Mouse (Mus musculus) ovary, postnatal 10 days (tissue): ENCODE measurements around the gene Anapc15-ps.

Experiments used
- DNase-seq: peaks from one replicate; pipeline ENCODE4 v3.0.0; 2022; ENCODE audit warnings: low spot score

The Anapc15-ps gene

GRCm38 (mm10) chr10:95673351-95673750 is at the start of gene Anapc15-ps:
Gene Anapc15-ps, minus strand, starts transcription at chr10:95673451.
- DNase-seq = no peak

- no peak for DNase-seq
Observed at GRCm38 (mm10) chr10:95722203-95722611, 49.0 kb upstream of the Anapc15-ps start.

- no peak for DNase-seq
Observed at GRCm38 (mm10) chr10:95720181-95720798, 47.0 kb upstream of the Anapc15-ps start.

- DNase-seq = no peak
Observed at GRCm38 (mm10) chr10:95719472-95719871, 46.2 kb upstream of the Anapc15-ps start.

- DNase-seq = no peak
Observed at GRCm38 (mm10) chr10:95718760-95719159, 45.5 kb upstream of the Anapc15-ps start.

GRCm38 (mm10) chr10:95717106-95717680 is 43.9 kb upstream of the Anapc15-ps start:
- DNase-seq = no peak

GRCm38 (mm10) chr10:95715687-95716086 is 42.4 kb upstream of the Anapc15-ps start:
- no peak for DNase-seq

- DNase-seq = no peak
Observed at GRCm38 (mm10) chr10:95712221-95712620, 39.0 kb upstream of the Anapc15-ps start.

GRCm38 (mm10) chr10:95709903-95710660 is 36.8 kb upstream of the Anapc15-ps start:
- no peak for DNase-seq

- DNase-seq = no peak
Observed at GRCm38 (mm10) chr10:95709143-95709880, 36.1 kb upstream of the Anapc15-ps start.

- DNase-seq = no peak
Observed at GRCm38 (mm10) chr10:95708001-95708400, 34.8 kb upstream of the Anapc15-ps start.

- DNase-seq = no peak
Observed at GRCm38 (mm10) chr10:95706867-95707266, 33.6 kb upstream of the Anapc15-ps start.

GRCm38 (mm10) chr10:95705747-95706146 is 32.5 kb upstream of the Anapc15-ps start:
- DNase-seq = no peak

GRCm38 (mm10) chr10:95704847-95705246 is 31.6 kb upstream of the Anapc15-ps start:
- DNase-seq = no peak

- DNase-seq = no peak
Observed at GRCm38 (mm10) chr10:95703730-95704129, 30.5 kb upstream of the Anapc15-ps start.

GRCm38 (mm10) chr10:95700422-95700821 is 27.2 kb upstream of the Anapc15-ps start:
- no peak for DNase-seq

- DNase-seq = no peak
Observed at GRCm38 (mm10) chr10:95698920-95699714, 25.9 kb upstream of the Anapc15-ps start.

GRCm38 (mm10) chr10:95696253-95696641 is 23.0 kb upstream of the Anapc15-ps start:
- no peak for DNase-seq

- DNase-seq = no peak
Observed at GRCm38 (mm10) chr10:95695603-95696252, 22.5 kb upstream of the Anapc15-ps start.

- no peak for DNase-seq
Observed at GRCm38 (mm10) chr10:95694559-95695251, 21.5 kb upstream of the Anapc15-ps start.

- no peak for DNase-seq
Observed at GRCm38 (mm10) chr10:95691347-95691746, 18.1 kb upstream of the Anapc15-ps start.
